17 mouse cellular contexts compared by ENCODE assay signal in genomic region chr4:62733938-62734337, GRCm38 (mm10).
DNase-seq lines count a peak whose midpoint lies in the region; ATAC-seq lines count a peak whose summit lies in the region.
"Had no signal": no experiment of that assay in that cellular context is flagged by ENCODE, and none has a peak within 500 bp of the region (broad histone marks: within the 10 kb centered on the region; RNA-seq: fewer than 3 reads in every experiment).

No protein-coding gene starts in this region.

- H3K9ac ChIP-seq in heart, embryonic 12.5 days: no peak overlapping the region
- H3K9ac ChIP-seq in limb, embryonic 12.5 days (replicated peaks): no peak overlapping the region
- H3K9ac ChIP-seq in embryonic facial prominence, embryonic 14.5 days (ENCODE audit: low read depth, low read length): no peak overlapping the region
- no peak overlapping the region for H3K9ac ChIP-seq in limb, embryonic 15.5 days
- no peak overlapping the region for H3K9ac ChIP-seq in midbrain, embryonic 16.5 days (ENCODE audit: low read depth, low read length)
- no peak overlapping the region for H3K9ac ChIP-seq in midbrain, embryonic 14.5 days (replicated peaks; ENCODE audit: low read length)
- H3K9ac ChIP-seq: hindbrain, embryonic 13.5 days had no signal

- no peaks in the 10 kb centered on the region for H3K36me3 ChIP-seq in heart, embryonic 12.5 days
- no peaks in the 10 kb centered on the region for H3K36me3 ChIP-seq in limb, embryonic 12.5 days
- no peaks in the 10 kb centered on the region for H3K36me3 ChIP-seq in limb, embryonic 10.5 days
- H3K36me3 ChIP-seq in embryonic facial prominence, embryonic 14.5 days (ENCODE audit: control insufficient read depth, insufficient read depth, low read length): no peaks in the 10 kb centered on the region
- H3K36me3 ChIP-seq in limb, embryonic 15.5 days: no peaks in the 10 kb centered on the region
- H3K36me3 ChIP-seq in midbrain, embryonic 16.5 days (ENCODE audit: control insufficient read depth, insufficient read depth, low read length): no peaks in the 10 kb centered on the region
- no peaks in the 10 kb centered on the region for H3K36me3 ChIP-seq in midbrain, embryonic 14.5 days (ENCODE audit: control insufficient read depth, insufficient read depth, low read length)
- H3K36me3 ChIP-seq: G1E; hindbrain, embryonic 13.5 days had no signal

- peaks cover 84% of the 10 kb centered on the region for H3K4me1 ChIP-seq in heart, embryonic 12.5 days (replicated peaks)
- H3K4me1 ChIP-seq in limb, embryonic 12.5 days (replicated peaks): peaks cover 63% of the 10 kb centered on the region
- H3K4me1 ChIP-seq in limb, embryonic 10.5 days: peaks cover 59% of the 10 kb centered on the region
- peaks cover 61% of the 10 kb centered on the region for H3K4me1 ChIP-seq in embryonic facial prominence, embryonic 14.5 days (ENCODE audit: control insufficient read depth, insufficient read depth, low read length)
- peaks cover 90% of the 10 kb centered on the region for H3K4me1 ChIP-seq in limb, embryonic 15.5 days
- peaks cover 2% of the 10 kb centered on the region; the same call in 1 of the 2 replicates for H3K4me1 ChIP-seq in midbrain, embryonic 16.5 days (ENCODE audit: control insufficient read depth, insufficient read depth, low read length)
- no peaks in the 10 kb centered on the region for H3K4me1 ChIP-seq in midbrain, embryonic 14.5 days (ENCODE audit: control insufficient read depth, insufficient read depth, low read length)

- H3K4me2 ChIP-seq in heart, embryonic 12.5 days: no peak overlapping the region
- no peak overlapping the region for H3K4me2 ChIP-seq in limb, embryonic 12.5 days
- H3K4me2 ChIP-seq in embryonic facial prominence, embryonic 14.5 days (ENCODE audit: low read depth, low read length): no peak overlapping the region
- no peak overlapping the region for H3K4me2 ChIP-seq in limb, embryonic 15.5 days
- no peak overlapping the region for H3K4me2 ChIP-seq in midbrain, embryonic 16.5 days (ENCODE audit: low read length)
- H3K4me2 ChIP-seq in midbrain, embryonic 14.5 days (ENCODE audit: low read length): no peak overlapping the region
- H3K4me2 ChIP-seq: hindbrain, embryonic 13.5 days had no signal

- no peaks in the 10 kb centered on the region for H3K9me3 ChIP-seq in heart, embryonic 12.5 days (replicated peaks)
- no peaks in the 10 kb centered on the region for H3K9me3 ChIP-seq in limb, embryonic 12.5 days
- no peaks in the 10 kb centered on the region for H3K9me3 ChIP-seq in limb, embryonic 10.5 days (replicated peaks)
- H3K9me3 ChIP-seq in embryonic facial prominence, embryonic 14.5 days (ENCODE audit: control insufficient read depth, low read length): no peaks in the 10 kb centered on the region
- H3K9me3 ChIP-seq in limb, embryonic 15.5 days: no peaks in the 10 kb centered on the region
- H3K9me3 ChIP-seq in midbrain, embryonic 16.5 days (replicated peaks; ENCODE audit: control insufficient read depth, low read length, poor library complexity, severe bottlenecking): no peaks in the 10 kb centered on the region
- no peaks in the 10 kb centered on the region for H3K9me3 ChIP-seq in midbrain, embryonic 14.5 days (ENCODE audit: control insufficient read depth, low read length)
- H3K9me3 ChIP-seq: hindbrain, embryonic 13.5 days had no signal

- H3K27me3 ChIP-seq in heart, embryonic 12.5 days (replicated peaks): no peaks in the 10 kb centered on the region
- no peaks in the 10 kb centered on the region for H3K27me3 ChIP-seq in limb, embryonic 12.5 days
- H3K27me3 ChIP-seq in limb, embryonic 10.5 days (ENCODE audit: low read depth, poor library complexity, severe bottlenecking): no peaks in the 10 kb centered on the region
- H3K27me3 ChIP-seq in embryonic facial prominence, embryonic 14.5 days (replicated peaks; ENCODE audit: control insufficient read depth, insufficient read depth, low read length): no peaks in the 10 kb centered on the region
- no peaks in the 10 kb centered on the region for H3K27me3 ChIP-seq in limb, embryonic 15.5 days
- H3K27me3 ChIP-seq in midbrain, embryonic 16.5 days (ENCODE audit: control insufficient read depth, insufficient read depth, low read depth, low read length): no peaks in the 10 kb centered on the region
- H3K27me3 ChIP-seq in midbrain, embryonic 14.5 days (ENCODE audit: control insufficient read depth, insufficient read depth, low read length): no peaks in the 10 kb centered on the region
- H3K27me3 ChIP-seq: hindbrain, embryonic 13.5 days had no signal

- intact Hi-C loops in heart, postnatal 14 days (cut with DNase I): no loop called here

- peak overlapping the region; percentile 100 for H3K27ac ChIP-seq in heart, embryonic 12.5 days (ENCODE audit: poor library complexity, severe bottlenecking)
- H3K27ac ChIP-seq in limb, embryonic 12.5 days: 0 out of 2 replicates have a peak overlapping the region, but pooled peaks have one; percentile 25
- no peak overlapping the region for H3K27ac ChIP-seq in limb, embryonic 10.5 days
- H3K27ac ChIP-seq in embryonic facial prominence, embryonic 14.5 days (replicated peaks; ENCODE audit: low read depth, low read length): peak overlapping the region; percentile 67; the same call in 1 of the 2 replicates
- peak overlapping the region; percentile 94 for H3K27ac ChIP-seq in limb, embryonic 15.5 days
- no peak overlapping the region for H3K27ac ChIP-seq in midbrain, embryonic 16.5 days (ENCODE audit: low read length)
- H3K27ac ChIP-seq in midbrain, embryonic 14.5 days (replicated peaks; ENCODE audit: low read depth, low read length): no peak overlapping the region
- H3K27ac ChIP-seq: hindbrain, embryonic 13.5 days had no signal

- H3K4me3 ChIP-seq in heart, embryonic 12.5 days: no peak overlapping the region
- H3K4me3 ChIP-seq in limb, embryonic 12.5 days (replicated peaks): no peak overlapping the region
- H3K4me3 ChIP-seq in limb, embryonic 10.5 days: no peak overlapping the region
- no peak overlapping the region for H3K4me3 ChIP-seq in embryonic facial prominence, embryonic 14.5 days (ENCODE audit: low read depth, low read length)
- H3K4me3 ChIP-seq in limb, embryonic 15.5 days: no peak overlapping the region
- no peak overlapping the region for H3K4me3 ChIP-seq in midbrain, embryonic 16.5 days (ENCODE audit: low read depth, low read length)
- H3K4me3 ChIP-seq in midbrain, embryonic 14.5 days (replicated peaks; ENCODE audit: low read depth, low read length): no peak overlapping the region
- H3K4me3 ChIP-seq: hindbrain, embryonic 13.5 days had no signal

- WGBS in heart, embryonic 12.5 days: 14% methylated on average over 3 of the region's 4 CpGs
- 80% methylated on average over 3 of the region's 4 CpGs for WGBS in limb, embryonic 12.5 days
- 70% methylated on average over 4 of the region's 4 CpGs for WGBS in limb, embryonic 10.5 days
- 85% methylated on average over 3 of the region's 4 CpGs for WGBS in embryonic facial prominence, embryonic 14.5 days
- 63% methylated on average over 3 of the region's 4 CpGs for WGBS in limb, embryonic 15.5 days
- 90% methylated on average over 3 of the region's 4 CpGs for WGBS in midbrain, embryonic 16.5 days
- WGBS in midbrain, embryonic 14.5 days: 81% methylated on average over 3 of the region's 4 CpGs

- ATAC-seq in heart, embryonic 12.5 days (ENCODE audit: insufficient number of reproducible peaks, low FRiP score): no peak
- ATAC-seq in limb, embryonic 12.5 days (ENCODE audit: insufficient number of reproducible peaks, insufficient read depth, low FRiP score, low TSS enrichment, low read depth): no peak
- ATAC-seq in embryonic facial prominence, embryonic 14.5 days (ENCODE audit: low read depth): no peak
- ATAC-seq in limb, embryonic 15.5 days (ENCODE audit: insufficient number of reproducible peaks, low FRiP score, low TSS enrichment, low read depth): no peak
- ATAC-seq in midbrain, embryonic 16.5 days: no peak
- ATAC-seq in midbrain, embryonic 14.5 days (ENCODE audit: low FRiP score, low TSS enrichment): no peak

- no peak for DNase-seq in heart, postnatal 14 days
- no peak for DNase-seq in limb, embryonic 10.5 days (ENCODE audit: low spot score)
- no peak for DNase-seq in embryonic facial prominence, embryonic 14.5 days (ENCODE audit: low spot score)
- no peak for DNase-seq in midbrain, embryonic 14.5 days
- DNase-seq: adrenal gland, adult 8-10 months; cerebellum, adult 8-10 months; gastrocnemius, postnatal 14 days; kidney, adult 8-10 months; layer of hippocampus, postnatal 36 days; right cerebral cortex, adult 18-20 months; thymus, postnatal 25 days had no signal

Comparison
In these comparisons a context has a peak if more than half of its experiments do, and no peak if none do; other contexts are left out.
1. H3K27ac ChIP-seq: peak in heart, embryonic 12.5 days (single experiment), limb, embryonic 12.5 days (single experiment), embryonic facial prominence, embryonic 14.5 days (single experiment) and limb, embryonic 15.5 days (single experiment); none in limb, embryonic 10.5 days (single experiment), midbrain, embryonic 16.5 days (single experiment) and midbrain, embryonic 14.5 days (single experiment).